Comparison of ENCODE assay signal across 8 mouse cellular contexts in the genomic region with DNA sequence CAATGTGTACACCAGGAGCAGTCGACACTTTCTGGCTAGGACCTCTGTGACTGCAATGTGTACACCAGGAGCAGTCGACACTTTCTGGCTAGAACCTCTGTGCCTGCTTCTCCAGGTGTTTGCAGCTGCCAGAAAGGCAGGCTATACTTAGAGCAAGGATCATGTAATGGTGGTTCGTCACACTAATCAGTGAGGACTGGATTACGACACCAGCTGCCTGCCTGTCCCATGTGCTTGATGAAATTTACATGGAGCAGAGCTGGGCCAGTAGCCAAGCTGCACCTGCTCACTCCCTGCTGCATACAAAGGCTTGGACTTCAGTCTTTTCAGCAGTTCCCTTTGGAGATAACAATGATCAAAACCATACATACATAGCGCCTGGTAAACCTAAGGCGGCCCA. TPM values are rescaled to one million over a fixed set of nuclear protein-coding genes. Genes with fewer than 3 reads are reported as not detected.
DNase-seq lines count a peak whose midpoint lies in the region; TF ChIP-seq lines count a peak whose summit lies in the region.

No protein-coding gene starts in this region.

- H3K27me3 ChIP-seq in heart, adult 2 months (ENCODE audit: control insufficient read depth, insufficient read depth, low read length): no peaks in the 10 kb centered on the region

- peaks cover 11% of the 10 kb centered on the region for H3K79me2 ChIP-seq in heart, adult 2 months (replicated peaks; ENCODE audit: control insufficient read depth, insufficient read depth, low read length)

- TF ChIP-seq CTCF in heart, adult 2 months (IDR thresholded peaks at IDR 0.05): no peak

- intact Hi-C loops in heart, adult 2 months (cut with DNase I): no loop called here

- TF ChIP-seq EP300 in heart, adult 2 months (IDR thresholded peaks at IDR 0.05; ENCODE audit: insufficient read depth, low read depth, low read length): peak; percentile 80

- no peak for TF ChIP-seq POLR2A in heart, adult 2 months (IDR thresholded peaks at IDR 0.05; ENCODE audit: insufficient read depth, low read depth, low read length)

- peak overlapping the region; percentile 29 for H3K4me3 ChIP-seq in heart, adult 2 months

- whole genome bisulfite sequencing in heart, adult 2 months: 11% methylated on average over 6 of the region's 6 CpGs

- DNase-seq in adrenal gland, adult 2 months: peak; percentile 60
- DNase-seq in adrenal gland, adult 8-10 months: no peak
- peak; percentile 74 for DNase-seq in cerebellum, adult 9-11 months
- DNase-seq in heart, adult 2 months: peak; percentile 59 to 79
- DNase-seq in kidney, adult 8-10 months: peak; percentile 44 to 55
- DNase-seq in lung, adult 18-20 months: peak; percentile 80 to 86
- DNase-seq in retina, postnatal 1 day: peak; percentile 79
- no peak for DNase-seq in spleen, postnatal 14 days (ENCODE audit: low spot score in 2 of 2)

- no peak overlapping the region for H3K9ac ChIP-seq in heart, adult 2 months (ENCODE audit: low read depth, low read length)

- peaks cover 37% of the 10 kb centered on the region for H3K4me1 ChIP-seq in heart, adult 2 months (ENCODE audit: control insufficient read depth, insufficient read depth, low read length)

- H3K36me3 ChIP-seq in heart, adult 2 months (ENCODE audit: control insufficient read depth, insufficient read depth, low read length): no peaks in the 10 kb centered on the region

- peak overlapping the region; percentile 58 for H3K27ac ChIP-seq in heart, adult 2 months

RNA-seq across cellular contexts. Expression of a gene that starts 23.7 kb away (rescaled TPM):
- 100 to 1,000 TPM; 159 to 164 TPM for total RNA-seq in adrenal gland, adult 2 months (2021)
- 113 and 145 TPM in 2 replicates for polyA plus RNA-seq in adrenal gland, adult 2 months (2012; rRNA removed)
- 100 to 1,000 TPM; 149 to 177 (median 165) TPM for total RNA-seq in adrenal gland, adult 8-10 months (2022)
- total RNA-seq in heart, adult 2 months (2021): 100 to 1,000 TPM; 136 to 151 TPM
- 112 and 163 TPM in 2 replicates for polyA plus RNA-seq in heart, adult 2 months (2012; rRNA removed)

RNA-seq across cellular contexts. Expression of a gene that starts 41.2 kb away (rescaled TPM):
- total RNA-seq in adrenal gland, adult 2 months (2021): 10 to 100 TPM; 74.5 to 79.8 TPM
- 180 and 188 TPM in 2 replicates for polyA plus RNA-seq in adrenal gland, adult 2 months (2012; rRNA removed)
- 10 to 100 TPM; 58.4 to 66.3 (median 59.3) TPM for total RNA-seq in adrenal gland, adult 8-10 months (2022)
- total RNA-seq in heart, adult 2 months (2021): 10 to 100 TPM; 44.5 to 55.2 TPM
- polyA plus RNA-seq in heart, adult 2 months (2012; rRNA removed): 43.4 and 52.4 TPM in 2 replicates

RNA-seq across cellular contexts. Expression of a gene that starts 59.5 kb away (rescaled TPM):
- 10 to 100 TPM; 25.2 to 38.7 TPM for total RNA-seq in adrenal gland, adult 2 months (2021)
- 14.1 and 15.0 TPM in 2 replicates for polyA plus RNA-seq in adrenal gland, adult 2 months (2012; rRNA removed)
- total RNA-seq in adrenal gland, adult 8-10 months (2022): 10 to 100 TPM; 35.3 to 36.2 (median 35.8) TPM
- total RNA-seq in heart, adult 2 months (2021): 10 to 100 TPM; 14.7 to 19.4 TPM
- 5.3 and 10.1 TPM in 2 replicates for polyA plus RNA-seq in heart, adult 2 months (2012; rRNA removed)

Comparison
In these comparisons a context has a peak if more than half of its experiments do, and no peak if none do; other contexts are left out.
1. DNase-seq: peak in adrenal gland, adult 2 months (single experiment), cerebellum, adult 9-11 months (single experiment), heart, adult 2 months (2 of 2), kidney, adult 8-10 months (2 of 2), lung, adult 18-20 months (2 of 2) and retina, postnatal 1 day (single experiment); none in adrenal gland, adult 8-10 months (single experiment) and spleen, postnatal 14 days (0 of 2).